Mouse (Mus musculus) lung, adult 2 months (tissue): ENCODE results near the gene Klhdc4. TPM values are rescaled to one million over a fixed set of nuclear protein-coding genes. Genes with fewer than 3 reads are reported as not detected.

Experiments
- DNase-seq: peaks from one replicate; pipeline ENCODE4 v3.0.0; 2022
- H3K4me1 ChIP-seq: fragments of 200-500 bp; 2 replicates; pipeline ENCODE4 v1.6.1; 2011; ENCODE audit warnings: low read length; ENCODE audit not compliant: control insufficient read depth, insufficient read depth
- H3K4me3 ChIP-seq: fragments of 200-500 bp; replicated peaks from 2 replicates; pipeline ENCODE3; 2011; ENCODE audit warnings: low read depth, mild to moderate bottlenecking, control low read depth, low read length; ENCODE audit errors: extremely low read depth
- CTCF ChIP-seq: fragments of 200-500 bp; IDR thresholded peaks from 2 replicates; pipeline ENCODE4 v1.5.1; 2011; ENCODE audit warnings: mild to moderate bottlenecking, low read length, control low read depth; ENCODE audit not compliant: insufficient read depth
- POLR2A ChIP-seq: fragments of 200-500 bp; IDR thresholded peaks from 2 replicates; pipeline ENCODE4 v1.6.1; 2011; ENCODE audit warnings: low read depth, mild to moderate bottlenecking, control low read depth, low read length, borderline replicate concordance; ENCODE audit errors: extremely low read depth
- WGBS: fragments of 180-500 bp; shearing (Covaris S2); methylation state at CpG from one replicate; pipeline ENCODE4 v1.1.7; 2018; 5-methylcytosine and 5-hydroxymethylcytosine counted together
- polyA plus RNA-seq: library from polyadenylated mRNA; depleted of rRNA; stranded (reverse); fragments of >200 nt; gene quantifications from 2 replicates; pipeline ENCODE4 v1.2.3, GENCODE M21; 2012

Klhdc4 gene
- polyA plus RNA-seq, 1 experiment: 36.1 TPM

DNA sequence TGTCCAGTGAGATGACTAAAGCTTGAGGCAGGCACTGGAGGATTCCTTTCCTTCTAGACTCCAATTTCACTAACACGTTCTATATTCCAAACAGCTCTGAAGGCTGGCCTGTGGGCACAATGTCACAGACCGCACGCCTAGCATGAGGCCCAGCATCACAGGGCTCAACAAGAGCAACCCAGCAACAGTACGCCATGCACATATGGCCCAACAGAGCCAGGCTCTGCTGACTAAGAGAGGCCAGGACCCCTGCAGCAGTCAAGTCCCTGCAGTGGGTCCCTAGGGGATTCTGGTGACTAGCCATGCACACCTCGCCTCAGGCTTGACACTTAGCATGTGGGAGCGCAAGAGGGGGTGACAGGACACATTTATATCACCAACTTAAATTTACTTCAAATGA lies 8.5 kb downstream of the Klhdc4 start:
- 90% methylated on average over 6 of the region's 6 CpGs for WGBS
- H3K4me3 ChIP-seq: no peak overlapping the region
- H3K4me1 ChIP-seq: no peaks in the 10 kb centered on the region
- TF ChIP-seq POLR2A (no peak), CTCF (no peak)
- no peak for DNase-seq

DNA sequence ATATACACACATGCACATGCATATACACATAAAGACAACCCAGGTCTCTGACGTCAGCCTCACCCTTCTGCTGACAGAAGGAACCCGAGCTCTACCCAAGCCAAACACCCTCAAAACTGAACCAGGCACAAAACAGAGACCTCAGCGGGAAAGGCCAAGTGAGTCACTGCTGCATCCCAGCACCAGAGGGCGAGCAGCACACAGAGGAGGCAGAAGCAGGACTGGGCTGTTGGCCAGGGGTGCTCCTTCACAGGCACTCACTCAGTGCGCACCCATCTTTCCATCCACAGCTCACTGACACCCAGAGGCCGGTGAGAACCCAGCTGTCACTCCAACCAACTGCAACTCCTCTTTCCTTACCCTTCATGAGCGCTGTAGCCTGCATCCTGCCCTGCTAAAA lies 11.1 kb downstream of the Klhdc4 start:
- WGBS: 78% methylated on average over 7 of the region's 7 CpGs
- DNase-seq: no peak
- no peak overlapping the region for H3K4me3 ChIP-seq
- TF ChIP-seq CTCF (no peak), POLR2A (no peak)
- H3K4me1 ChIP-seq: no peaks in the 10 kb centered on the region

DNA sequence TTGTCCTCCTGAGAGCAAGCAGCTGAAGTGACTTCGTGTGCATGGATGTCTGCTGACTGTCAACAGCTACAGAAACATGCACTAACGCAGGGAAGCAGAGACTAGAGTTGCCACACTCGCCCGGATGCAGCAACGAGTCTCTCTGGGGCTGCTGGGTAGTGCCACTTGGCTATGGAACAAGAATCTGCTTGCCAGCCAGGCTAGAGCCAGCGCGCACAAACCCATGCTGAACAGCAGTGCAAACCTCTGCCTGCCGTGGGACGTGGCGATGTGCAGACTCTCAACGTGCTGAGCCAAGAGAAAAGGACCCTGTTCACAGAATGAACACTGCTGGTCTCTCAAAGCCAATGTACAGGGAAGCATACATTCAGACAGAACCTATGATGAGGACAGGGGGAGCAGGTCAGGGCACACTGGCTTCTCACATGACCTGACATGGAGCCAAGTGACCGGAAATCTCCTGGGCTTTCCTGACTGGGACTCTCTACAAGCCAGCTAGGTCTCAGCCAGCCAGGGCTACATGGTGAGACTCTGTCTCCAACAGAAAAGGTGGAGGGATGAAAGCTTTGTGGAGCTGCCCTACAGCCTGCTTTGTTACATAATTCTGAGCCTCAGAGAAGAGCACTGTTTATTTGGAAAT lies 17.3 kb downstream of the Klhdc4 start:
- TF ChIP-seq CTCF (no peak), POLR2A (no peak)
- 93% methylated on average over 12 of the region's 12 CpGs for WGBS
- no peak for DNase-seq
- H3K4me3 ChIP-seq: no peak overlapping the region
- H3K4me1 ChIP-seq: no peaks in the 10 kb centered on the region

GRCm38 (mm10) chr8:121811502-121811901 lies 17.9 kb downstream of the Klhdc4 start:
- no peak for TF ChIP-seq CTCF
- DNase-seq: no peak
- 96% methylated on average over 3 of the region's 3 CpGs for WGBS
- Histone ChIP-seq H3K4me1 (no peaks in the 10 kb centered on the region), H3K4me3 (no peak overlapping the region)

DNA sequence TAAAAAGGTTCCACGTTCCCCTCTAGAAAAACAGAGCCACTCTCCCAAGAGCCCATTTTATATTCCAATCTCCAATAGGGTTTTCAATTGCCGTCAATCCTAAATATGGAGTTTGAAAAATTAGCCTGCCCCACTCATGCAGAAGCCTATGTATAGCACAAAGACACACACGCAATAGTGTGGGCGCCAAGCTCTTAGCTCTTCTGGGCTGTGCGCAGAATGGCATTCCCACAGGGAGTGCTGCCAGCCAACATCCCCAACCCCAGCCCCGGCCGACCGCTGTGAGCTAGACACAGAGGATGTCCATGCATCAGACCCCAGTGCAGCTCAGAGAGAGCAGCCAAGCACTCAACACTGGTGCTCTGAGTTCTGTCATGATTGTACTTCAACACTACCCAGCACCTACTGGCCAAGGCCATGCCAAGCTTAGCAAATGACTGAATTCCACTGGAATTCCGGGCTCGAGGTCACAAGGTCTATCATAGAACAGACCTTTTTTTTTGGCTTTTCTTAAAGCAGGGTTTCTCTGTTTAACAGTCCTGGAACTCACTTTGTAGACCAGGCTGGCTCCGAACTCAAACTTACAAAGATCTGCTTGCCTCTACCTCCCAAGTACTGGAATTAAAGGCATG lies 19.7 kb downstream of the Klhdc4 start:
- Histone ChIP-seq H3K4me1 (no peaks in the 10 kb centered on the region), H3K4me3 (no peak overlapping the region)
- no peak for DNase-seq
- no peak for TF ChIP-seq CTCF
- TF ChIP-seq POLR2A: no peak
- 90% methylated on average over 11 of the region's 11 CpGs for WGBS

DNA sequence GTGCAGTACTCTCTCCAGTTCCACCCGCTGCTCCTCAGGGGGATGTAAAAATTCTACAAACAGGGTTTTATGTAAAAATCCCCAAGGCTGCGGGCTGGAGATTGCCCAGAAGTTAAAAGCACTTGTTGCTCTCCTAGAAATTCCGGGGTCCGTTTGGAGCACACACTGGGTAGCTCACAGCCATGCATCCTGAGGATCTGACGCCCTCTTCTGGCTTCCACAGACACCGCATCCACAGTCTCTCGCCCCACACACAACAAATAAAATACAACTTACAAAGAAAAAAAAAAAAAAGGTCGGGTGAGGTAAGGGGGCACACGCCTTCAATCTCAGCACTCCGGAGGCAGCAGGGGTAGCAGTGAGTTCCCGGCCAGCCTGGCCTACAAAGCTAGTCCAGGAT lies 21.3 kb downstream of the Klhdc4 start:
- no peak for DNase-seq
- peak; percentile 8; the same call in 1 of the 2 replicates for TF ChIP-seq CTCF
- no peak for TF ChIP-seq POLR2A
- H3K4me3 ChIP-seq: no peak overlapping the region
- H3K4me1 ChIP-seq: no peaks in the 10 kb centered on the region
- WGBS: 84% methylated on average over 11 of the region's 11 CpGs

- no peaks in the 10 kb centered on the region for H3K4me1 ChIP-seq
- 89% methylated on average over 13 of the region's 13 CpGs for WGBS
- no peak overlapping the region for H3K4me3 ChIP-seq
- no peak for DNase-seq
- TF ChIP-seq CTCF (no peak), POLR2A (no peak)
Measured at GRCm38 (mm10) chr8:121806126-121806525, 23.2 kb downstream of the Klhdc4 start.

DNA sequence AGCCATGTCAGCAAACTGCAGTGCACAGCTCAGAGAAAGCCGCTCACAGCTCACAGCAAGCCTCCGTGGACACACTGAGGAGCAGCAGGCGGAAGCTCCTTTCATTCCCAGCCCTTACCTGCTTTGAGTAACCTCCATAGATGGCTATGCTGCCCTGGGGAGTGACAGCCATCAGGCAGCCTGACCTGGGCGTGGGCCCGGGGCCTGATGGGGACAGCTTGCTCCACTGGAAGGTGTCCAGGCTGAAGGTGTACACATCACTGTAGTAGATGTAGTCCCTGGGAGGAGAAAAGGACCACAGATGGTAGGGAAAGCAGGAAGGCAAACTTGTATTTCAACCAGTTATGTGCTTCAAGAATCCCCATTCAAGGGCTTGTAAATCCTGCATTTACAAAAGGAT lies 24.5 kb downstream of the Klhdc4 start:
- DNase-seq: no peak
- Histone ChIP-seq H3K4me3 (no peak overlapping the region), H3K4me1 (no peaks in the 10 kb centered on the region)
- TF ChIP-seq CTCF: no peak
- TF ChIP-seq POLR2A: no peak
- 95% methylated on average over 5 of the region's 5 CpGs for WGBS

DNA sequence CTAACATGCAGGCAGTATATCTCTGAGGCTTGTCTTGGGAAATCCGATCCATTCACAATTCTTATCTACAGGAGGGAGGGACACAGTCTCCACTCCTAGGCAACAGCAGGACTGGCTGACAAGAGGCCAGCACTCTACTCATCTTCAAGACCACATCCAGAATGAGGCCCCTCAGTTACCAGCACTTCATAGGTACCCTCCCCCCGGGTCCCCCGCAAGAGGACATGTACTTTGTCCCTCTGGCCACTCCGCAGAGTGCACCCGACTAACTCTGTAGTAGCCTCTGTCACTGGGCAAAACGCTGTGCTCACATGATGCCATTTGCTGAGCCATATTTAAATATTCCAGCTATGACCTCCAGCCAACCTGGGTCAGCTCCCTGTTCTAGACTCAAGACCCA lies 31.0 kb downstream of the Klhdc4 start:
- Histone ChIP-seq H3K4me3 (no peak overlapping the region), H3K4me1 (no peaks in the 10 kb centered on the region)
- no peak for DNase-seq
- TF ChIP-seq POLR2A (no peak), CTCF (no peak)
- 83% methylated on average over 6 of the region's 6 CpGs for WGBS

GRCm38 (mm10) chr8:121796406-121796805 lies 33.0 kb downstream of the Klhdc4 start:
- Histone ChIP-seq H3K4me3 (no peak overlapping the region), H3K4me1 (peaks cover 9% of the 10 kb centered on the region)
- no peak for DNase-seq
- WGBS: 90% methylated on average over 11 of the region's 11 CpGs
- TF ChIP-seq POLR2A (no peak), CTCF (no peak)

- 86% methylated on average over 8 of the region's 8 CpGs for WGBS
- no peak overlapping the region for H3K4me3 ChIP-seq
- TF ChIP-seq POLR2A (no peak), CTCF (no peak)
- H3K4me1 ChIP-seq: peaks cover 9% of the 10 kb centered on the region
- DNase-seq: no peak
Measured at GRCm38 (mm10) chr8:121795461-121795860, 33.9 kb downstream of the Klhdc4 start.
